Mouse (Mus musculus): Measurements from ENCODE around the gene Slc27a5. TPM values are rescaled to one million over a fixed set of nuclear protein-coding genes. Genes with fewer than 3 reads are reported as not detected.
A peak's percentile ranks its signal among the peaks of the same experiment; 100 is the strongest.

Slc27a5 gene
- polyA plus RNA-seq (2016; fragmentation: Nextera tagmentation; extraction: Ambion mirVana): not detected in 2 replicates

- Histone ChIP-seq H3K27ac (replicated peaks) (no peak within 1 kb of the TSS), H3K9me3 (no peaks in the 10 kb centered on the region), H3K4me3 (no peak within 1 kb of the TSS), H3K36me3 (replicated peaks) (no peaks in the 10 kb centered on the region), H3K27me3 (replicated peaks; ENCODE audit: low read depth, poor library complexity, severe bottlenecking) (no peaks in the 10 kb centered on the region), H3K4me1 (no peaks in the 10 kb centered on the region)
- no peak for DNase-seq (ENCODE audit: low spot score)
- WGBS: 82% methylated on average over 5 of the region's 5 CpGs
These were observed at the start of gene Slc27a5 for GRCm38 (mm10) chr7:12998053-12998452. Slc27a5 (minus strand) TSS chr7:12998192.

- H3K9me3 ChIP-seq: peaks cover 15% of the 10 kb centered on the region
- peaks cover 15% of the 10 kb centered on the region for H3K4me1 ChIP-seq
- WGBS: 16% methylated on average over 2 of the region's 2 CpGs
- H3K27me3 ChIP-seq (replicated peaks; ENCODE audit: low read depth, poor library complexity, severe bottlenecking): peaks cover 49% of the 10 kb centered on the region
- no peak overlapping the region for H3K27ac ChIP-seq (replicated peaks)
- no peaks in the 10 kb centered on the region for H3K36me3 ChIP-seq (replicated peaks)
- no peak overlapping the region for H3K4me3 ChIP-seq
- DNase-seq (ENCODE audit: low spot score): peak; percentile 58
These were observed 48.1 kb upstream of the Slc27a5 start for GRCm38 (mm10) chr7:13046084-13046483.

GRCm38 (mm10) chr7:13044254-13044625 is 46.2 kb upstream of the Slc27a5 start:
- no peaks in the 10 kb centered on the region for H3K36me3 ChIP-seq (replicated peaks)
- 5% methylated on average over 23 of the region's 23 CpGs for WGBS
- H3K4me1 ChIP-seq: peaks cover 17% of the 10 kb centered on the region
- H3K4me3 ChIP-seq: peak overlapping the region; percentile 61
- peak overlapping the region; percentile 53 for H3K27ac ChIP-seq (replicated peaks)
- H3K27me3 ChIP-seq (replicated peaks; ENCODE audit: low read depth, poor library complexity, severe bottlenecking): peaks cover 55% of the 10 kb centered on the region
- no peak for DNase-seq (ENCODE audit: low spot score)
- peaks cover 15% of the 10 kb centered on the region for H3K9me3 ChIP-seq

GRCm38 (mm10) chr7:13043445-13044253 is 45.7 kb upstream of the Slc27a5 start:
- H3K9me3 ChIP-seq: peaks cover 15% of the 10 kb centered on the region
- 6% methylated on average over 88 of the region's 88 CpGs for WGBS
- H3K4me1 ChIP-seq: peaks cover 23% of the 10 kb centered on the region
- peaks cover 55% of the 10 kb centered on the region for H3K27me3 ChIP-seq (replicated peaks; ENCODE audit: low read depth, poor library complexity, severe bottlenecking)
- DNase-seq (ENCODE audit: low spot score): peak; percentile 72
- H3K27ac ChIP-seq (replicated peaks): peak overlapping the region; percentile 53
- no peaks in the 10 kb centered on the region for H3K36me3 ChIP-seq (replicated peaks)
- H3K4me3 ChIP-seq: peak overlapping the region; percentile 61

- Histone ChIP-seq H3K9me3 (peaks cover 15% of the 10 kb centered on the region), H3K4me3 (peak overlapping the region; percentile 61), H3K36me3 (replicated peaks) (no peaks in the 10 kb centered on the region), H3K4me1 (peaks cover 24% of the 10 kb centered on the region), H3K27ac (replicated peaks) (no peak overlapping the region), H3K27me3 (replicated peaks; ENCODE audit: low read depth, poor library complexity, severe bottlenecking) (peaks cover 55% of the 10 kb centered on the region)
- DNase-seq (ENCODE audit: low spot score): no peak
- WGBS: 40% methylated on average over 16 of the region's 16 CpGs
These were observed 45.1 kb upstream of the Slc27a5 start for GRCm38 (mm10) chr7:13043120-13043444.

- Histone ChIP-seq H3K9me3 (peaks cover 15% of the 10 kb centered on the region), H3K27me3 (replicated peaks; ENCODE audit: low read depth, poor library complexity, severe bottlenecking) (peaks cover 55% of the 10 kb centered on the region), H3K4me1 (peaks cover 24% of the 10 kb centered on the region), H3K4me3 (no peak overlapping the region), H3K36me3 (replicated peaks) (no peaks in the 10 kb centered on the region), H3K27ac (replicated peaks) (no peak overlapping the region)
- WGBS: 78% methylated on average over 6 of the region's 6 CpGs
- DNase-seq (ENCODE audit: low spot score): no peak
These were observed 44.5 kb upstream of the Slc27a5 start for GRCm38 (mm10) chr7:13042511-13042910.

GRCm38 (mm10) chr7:13041256-13041655 is 43.3 kb upstream of the Slc27a5 start:
- no peak for DNase-seq (ENCODE audit: low spot score)
- no peak overlapping the region for H3K27ac ChIP-seq (replicated peaks)
- peaks cover 3% of the 10 kb centered on the region for H3K36me3 ChIP-seq (replicated peaks)
- H3K9me3 ChIP-seq: peaks cover 15% of the 10 kb centered on the region
- peaks cover 55% of the 10 kb centered on the region for H3K27me3 ChIP-seq (replicated peaks; ENCODE audit: low read depth, poor library complexity, severe bottlenecking)
- 71% methylated on average over 1 of the region's 1 CpGs for WGBS
- no peak overlapping the region for H3K4me3 ChIP-seq
- H3K4me1 ChIP-seq: peaks cover 32% of the 10 kb centered on the region

- peaks cover 15% of the 10 kb centered on the region for H3K9me3 ChIP-seq
- peak overlapping the region; percentile 100; the same call in 1 of the 2 replicates for H3K27ac ChIP-seq (replicated peaks)
- peaks cover 37% of the 10 kb centered on the region for H3K27me3 ChIP-seq (replicated peaks; ENCODE audit: low read depth, poor library complexity, severe bottlenecking)
- peaks cover 19% of the 10 kb centered on the region for H3K36me3 ChIP-seq (replicated peaks)
- H3K4me1 ChIP-seq: peaks cover 43% of the 10 kb centered on the region
- peak overlapping the region; percentile 84 for H3K4me3 ChIP-seq
- 91% methylated on average over 1 of the region's 1 CpGs for WGBS
- DNase-seq (ENCODE audit: low spot score): no peak
These were observed 41.2 kb upstream of the Slc27a5 start for GRCm38 (mm10) chr7:13039181-13039580.

GRCm38 (mm10) chr7:13038621-13039169 is 40.7 kb upstream of the Slc27a5 start:
- peaks cover 12% of the 10 kb centered on the region for H3K9me3 ChIP-seq
- no peak for DNase-seq (ENCODE audit: low spot score)
- peak overlapping the region; percentile 100 for H3K27ac ChIP-seq (replicated peaks)
- peaks cover 32% of the 10 kb centered on the region for H3K27me3 ChIP-seq (replicated peaks; ENCODE audit: low read depth, poor library complexity, severe bottlenecking)
- H3K4me1 ChIP-seq: peaks cover 43% of the 10 kb centered on the region
- peaks cover 19% of the 10 kb centered on the region for H3K36me3 ChIP-seq (replicated peaks)
- 28% methylated on average over 15 of the region's 15 CpGs for WGBS
- peak overlapping the region; percentile 84 for H3K4me3 ChIP-seq

GRCm38 (mm10) chr7:13037901-13038555 is 40.0 kb upstream of the Slc27a5 start, which contains the start of gene Ube2m:
Ube2m (minus strand) TSS chr7:13038275.
- H3K4me1 ChIP-seq: peaks cover 44% of the 10 kb centered on the region
- under 1% methylated on average over 65 of the region's 65 CpGs for WGBS
- peak; percentile 99 for DNase-seq (ENCODE audit: low spot score)

GRCm38 (mm10) chr7:13037366-13037765 is 39.4 kb upstream of the Slc27a5 start:
- Histone ChIP-seq H3K4me1 (peaks cover 48% of the 10 kb centered on the region), H3K4me3 (peak overlapping the region; percentile 84), H3K9me3 (no peaks in the 10 kb centered on the region), H3K27ac (replicated peaks) (peak overlapping the region; percentile 100), H3K27me3 (replicated peaks; ENCODE audit: low read depth, poor library complexity, severe bottlenecking) (peaks cover 19% of the 10 kb centered on the region), H3K36me3 (replicated peaks) (peaks cover 31% of the 10 kb centered on the region)
- no peak for DNase-seq (ENCODE audit: low spot score)
- 2% methylated on average over 32 of the region's 33 CpGs for WGBS

More at GRCm38 (mm10) chr7:13037901-13038555, 40.0 kb upstream of the Slc27a5 start, which contains the start of gene Ube2m:
- Histone ChIP-seq H3K27ac (replicated peaks) (peak within 1 kb of the TSS; percentile 100), H3K36me3 (replicated peaks) (peaks cover 25% of the 10 kb centered on the region), H3K27me3 (replicated peaks; ENCODE audit: low read depth, poor library complexity, severe bottlenecking) (peaks cover 25% of the 10 kb centered on the region), H3K9me3 (peaks cover 5% of the 10 kb centered on the region), H3K4me3 (peak within 1 kb of the TSS; percentile 84)

- Histone ChIP-seq H3K36me3 (replicated peaks) (peaks cover 37% of the 10 kb centered on the region), H3K9me3 (no peaks in the 10 kb centered on the region), H3K27ac (replicated peaks) (peak overlapping the region; percentile 100), H3K4me3 (peak overlapping the region; percentile 84), H3K27me3 (replicated peaks; ENCODE audit: low read depth, poor library complexity, severe bottlenecking) (peaks cover 13% of the 10 kb centered on the region), H3K4me1 (peaks cover 48% of the 10 kb centered on the region)
- no peak for DNase-seq (ENCODE audit: low spot score)
- WGBS: 47% methylated on average over 4 of the region's 4 CpGs
These were observed 38.8 kb upstream of the Slc27a5 start for GRCm38 (mm10) chr7:13036806-13037205.
